Mouse (Mus musculus) liver, embryonic 14.5 days (tissue): ENCODE measurements around the gene Palm. TPM values are rescaled to one million over a fixed set of nuclear protein-coding genes. Genes with fewer than 3 reads are reported as not detected.

ENCODE experiments used
- ATAC-seq: fragments of 200-750 bp; cut with Nextera tagmentation; 2 replicates; pipeline ENCODE4 v1.8.0; 2017; ENCODE audit warnings: moderate number of reproducible peaks, mild to moderate bottlenecking, moderate library complexity; ENCODE audit not compliant: insufficient read depth
- DNase-seq, 3 experiments: peaks; one replicate each; pipeline ENCODE4 v3.0.0-alpha.2; 2012 to 2013; ENCODE audit warnings: low read depth in 3 of 3, low spot score in 3 of 3
- H3K27ac ChIP-seq: fragments of 300-500 bp; sonication (generic); 2 replicates; pipeline ENCODE4 v1.5.1; 2014; ENCODE audit warnings: moderate library complexity, mild to moderate bottlenecking, control low read depth, inconsistent platforms
- H3K27me3 ChIP-seq: fragments of 300-500 bp; sonication (generic); 2 replicates; pipeline ENCODE4 v1.6.1; 2014; ENCODE audit warnings: mild to moderate bottlenecking, low read length, moderate library complexity; ENCODE audit not compliant: control insufficient read depth, insufficient read depth
- H3K36me3 ChIP-seq: fragments of 300-500 bp; sonication (generic); replicated peaks from 2 replicates; pipeline ENCODE4 v1.6.1; 2014; ENCODE audit warnings: low read depth; ENCODE audit not compliant: control insufficient read depth, insufficient read depth
- H3K4me1 ChIP-seq, 2 experiments: fragments of 200-500 bp in 1 of 2; fragments of 300-500 bp in 1 of 2; sonication (generic) in 1 of 2; replicated peaks; 2 replicates each; pipeline ENCODE4 v1.6.1; 2012 to 2014; ENCODE audit warnings: antibody characterized with exemption in 1 of 2, inconsistent platforms in 1 of 2, low read length in 1 of 2; ENCODE audit not compliant: control insufficient read depth in 2 of 2, insufficient read depth in 2 of 2
- H3K4me2 ChIP-seq: fragments of 300-500 bp; sonication (generic); 2 replicates; pipeline ENCODE4 v1.6.1; 2014; ENCODE audit warnings: low read depth, mild to moderate bottlenecking, control low read depth, moderate library complexity
- H3K4me3 ChIP-seq, 2 experiments: fragments of 200-500 bp in 1 of 2; fragments of 300-500 bp in 1 of 2; sonication (generic) in 1 of 2; 2 replicates each; pipeline ENCODE4 v1.5.1; 2012 to 2014; ENCODE audit warnings: low read depth in 2 of 2, low read length in 2 of 2, mild to moderate bottlenecking in 2 of 2, control low read depth in 1 of 2, inconsistent platforms in 1 of 2, moderate library complexity in 1 of 2; ENCODE audit not compliant: insufficient read depth in 1 of 2
- H3K9ac ChIP-seq: fragments of 300-500 bp; sonication (generic); replicated peaks from 2 replicates; pipeline ENCODE4 v1.6.1; 2014; ENCODE audit warnings: mild to moderate bottlenecking, control low read depth, moderate library complexity
- H3K9me3 ChIP-seq: fragments of 300-500 bp; sonication (generic); 2 replicates; pipeline ENCODE4 v1.6.1; 2016; ENCODE audit warnings: low read length, mixed read lengths; ENCODE audit not compliant: control insufficient read depth
- CTCF ChIP-seq: IDR thresholded peaks from 2 replicates; pipeline ENCODE4 v1.5.1; 2016; ENCODE audit warnings: antibody characterized with exemption, low read depth, control low read depth
- EP300 ChIP-seq: IDR thresholded peaks from 2 replicates; pipeline ENCODE4 v1.6.1; 2016; ENCODE audit warnings: antibody characterized with exemption, low read depth
- WGBS: fragments of 180-500 bp; shearing (Covaris S2); extraction: QIAGEN DNeasy Blood & Tissue Kit; methylation state at CpG from one replicate; pipeline ENCODE4 v1.1.7; 2014; ENCODE audit not compliant: insufficient replicate concordance; 5-methylcytosine and 5-hydroxymethylcytosine counted together
- polyA plus RNA-seq, 2 experiments: library from polyadenylated mRNA; depleted of rRNA in 1 of 2; stranded (reverse) in 1 of 2; unstranded in 1 of 2; fragments of >200 nt; fragmentation: Nextera tagmentation in 1 of 2; extraction: Ambion mirVana in 1 of 2; gene quantifications; 2 replicates each; pipeline versions ENCODE4 v1.2.1 to v1.2.3; 2012 to 2014

Gene Palm
- polyA plus RNA-seq, 2 experiments: 3.5 to 4.1 TPM

- WGBS: 30% methylated on average over 2 of the region's 2 CpGs
- TF ChIP-seq CTCF: no peak
- TF ChIP-seq EP300: no peak
- H3K9ac ChIP-seq: no peak overlapping the region
- ATAC-seq (no peak), DNase-seq (no peak)
- H3K27ac ChIP-seq: no peak overlapping the region
- peaks cover 38% of the 10 kb centered on the region for H3K27me3 ChIP-seq
- H3K36me3 ChIP-seq: no peaks in the 10 kb centered on the region
- peaks cover 3% of the 10 kb centered on the region for H3K9me3 ChIP-seq
- no peak overlapping the region; the same call in 1 of the 2 replicates for H3K4me2 ChIP-seq
- H3K4me3 ChIP-seq: no peak overlapping the region
- H3K4me1 ChIP-seq: peaks cover 7 to 11% of the 10 kb centered on the region in 2 experiments
These were observed 14.2 kb upstream of the Palm start for GRCm38 (mm10) chr10:79779193-79779592.

- H3K27me3 ChIP-seq: peaks cover 38% of the 10 kb centered on the region
- peaks cover 7 to 11% of the 10 kb centered on the region in 2 experiments for H3K4me1 ChIP-seq
- H3K27ac ChIP-seq: no peak overlapping the region
- TF ChIP-seq CTCF: peak; percentile 88
- no peak for TF ChIP-seq EP300
- H3K36me3 ChIP-seq: no peaks in the 10 kb centered on the region
- H3K9me3 ChIP-seq: peaks cover 2% of the 10 kb centered on the region
- peak overlapping the region; percentile 71 for H3K4me2 ChIP-seq
- H3K4me3 ChIP-seq: peak overlapping the region; percentile 39 to 42
- ATAC-seq: peak; percentile 84
- WGBS: 1% methylated on average over 55 of the region's 55 CpGs
- no peak overlapping the region for H3K9ac ChIP-seq
- DNase-seq: peak; percentile 86 to 92 (median 87)
These were observed 13.3 kb upstream of the Palm start for GRCm38 (mm10) chr10:79779784-79780663.

- peak overlapping the region; percentile 39 to 42 for H3K4me3 ChIP-seq
- under 1% methylated on average over 13 of the region's 13 CpGs for WGBS
- H3K9me3 ChIP-seq: no peaks in the 10 kb centered on the region
- TF ChIP-seq CTCF: no peak
- H3K36me3 ChIP-seq: no peaks in the 10 kb centered on the region
- H3K4me1 ChIP-seq: peaks cover 7 to 11% of the 10 kb centered on the region in 2 experiments
- DNase-seq (peak in 2 of 3 experiments; percentile 62), ATAC-seq (no peak)
- H3K4me2 ChIP-seq: peak overlapping the region; percentile 71
- H3K9ac ChIP-seq: no peak overlapping the region
- H3K27me3 ChIP-seq: peaks cover 38% of the 10 kb centered on the region
- no peak overlapping the region for H3K27ac ChIP-seq
These were observed 12.7 kb upstream of the Palm start for GRCm38 (mm10) chr10:79780664-79781015.

- Histone ChIP-seq H3K27me3 (peaks cover 38% of the 10 kb centered on the region), H3K9me3 (no peaks in the 10 kb centered on the region), H3K27ac (no peak overlapping the region), H3K4me3 (peak overlapping the region; percentile 39 to 42; a peak in 3 of 4 replicates), H3K4me1 (peaks cover 7 to 11% of the 10 kb centered on the region in 2 experiments), H3K9ac (no peak overlapping the region), H3K4me2 (peak overlapping the region; percentile 71), H3K36me3 (no peaks in the 10 kb centered on the region)
- ATAC-seq: no peak
- 29% methylated on average over 21 of the region's 21 CpGs for WGBS
- DNase-seq: no peak
- TF ChIP-seq CTCF: no peak
- no peak for TF ChIP-seq EP300
These were observed 12.2 kb upstream of the Palm start for GRCm38 (mm10) chr10:79781139-79781538.

GRCm38 (mm10) chr10:79781956-79782355, 11.4 kb upstream of the Palm start:
- no peaks in the 10 kb centered on the region for H3K36me3 ChIP-seq
- ATAC-seq: no peak
- H3K4me1 ChIP-seq: peaks cover 7 to 11% of the 10 kb centered on the region in 2 experiments
- H3K27ac ChIP-seq: no peak overlapping the region
- H3K4me2 ChIP-seq: no peak overlapping the region
- WGBS: 57% methylated on average over 5 of the region's 5 CpGs
- H3K27me3 ChIP-seq: peaks cover 34% of the 10 kb centered on the region
- TF ChIP-seq CTCF (0 out of 2 replicates have a peak, but pooled peaks have one; percentile 14), EP300 (no peak)
- no peak overlapping the region for H3K9ac ChIP-seq
- no peaks in the 10 kb centered on the region for H3K9me3 ChIP-seq
- H3K4me3 ChIP-seq: no peak overlapping the region
- no peak for DNase-seq
